Mouse (Mus musculus): ENCODE data around the gene Tmod1. TPM values are rescaled to one million over a fixed set of nuclear protein-coding genes. Genes with fewer than 3 reads are reported as not detected.

The Tmod1 gene
- polyA plus RNA-seq, 1 experiment from 2014 or later, result 28.6 TPM

- no peaks in the 10 kb centered on the region for H3K27me3 ChIP-seq (replicated peaks; ENCODE audit: control insufficient read depth, insufficient read depth, low read length)
- no peak overlapping the region for H3K4me2 ChIP-seq
- no peak overlapping the region for H3K9ac ChIP-seq (ENCODE audit: low read depth, low read length)
- ATAC-seq (replicated peaks; ENCODE audit: low FRiP score) (no peak), DNase-seq (ENCODE audit: low spot score) (no peak)
- 74% methylated on average over 3 of the region's 3 CpGs for WGBS
- no peak overlapping the region for H3K27ac ChIP-seq (ENCODE audit: low read depth, low read length)
- H3K9me3 ChIP-seq (ENCODE audit: control insufficient read depth, low read length), result no peaks in the 10 kb centered on the region
- H3K4me3 ChIP-seq (ENCODE audit: low read depth, low read length), result no peak overlapping the region
- H3K36me3 ChIP-seq (ENCODE audit: control insufficient read depth, insufficient read depth, low read length), result peaks cover 59% of the 10 kb centered on the region
- no peaks in the 10 kb centered on the region for H3K4me1 ChIP-seq (replicated peaks; ENCODE audit: control insufficient read depth, insufficient read depth, low read length)
Measured at GRCm38 (mm10) chr4:46120767-46121166, 82.0 kb downstream of the Tmod1 start.

- DNase-seq (ENCODE audit: low spot score) (no peak), ATAC-seq (replicated peaks; ENCODE audit: low FRiP score) (no peak)
- no peak overlapping the region for H3K4me2 ChIP-seq
- WGBS, result 98% methylated on average over 6 of the region's 6 CpGs
- H3K36me3 ChIP-seq (ENCODE audit: control insufficient read depth, insufficient read depth, low read length), result peaks cover 45% of the 10 kb centered on the region
- H3K27me3 ChIP-seq (replicated peaks; ENCODE audit: control insufficient read depth, insufficient read depth, low read length), result no peaks in the 10 kb centered on the region
- H3K27ac ChIP-seq (ENCODE audit: low read depth, low read length), result no peak overlapping the region
- no peak overlapping the region for H3K9ac ChIP-seq (ENCODE audit: low read depth, low read length)
- no peak overlapping the region for H3K4me3 ChIP-seq (ENCODE audit: low read depth, low read length)
- H3K4me1 ChIP-seq (replicated peaks; ENCODE audit: control insufficient read depth, insufficient read depth, low read length), result no peaks in the 10 kb centered on the region
- no peaks in the 10 kb centered on the region for H3K9me3 ChIP-seq (ENCODE audit: control insufficient read depth, low read length)
Measured at GRCm38 (mm10) chr4:46123358-46123757, 84.6 kb downstream of the Tmod1 start.

GRCm38 (mm10) chr4:46126541-46126940, 87.8 kb downstream of the Tmod1 start:
- 52% methylated on average over 2 of the region's 2 CpGs for WGBS
- Histone ChIP-seq H3K9me3 (ENCODE audit: control insufficient read depth, low read length) (no peaks in the 10 kb centered on the region), H3K4me1 (replicated peaks; ENCODE audit: control insufficient read depth, insufficient read depth, low read length) (no peaks in the 10 kb centered on the region), H3K4me3 (ENCODE audit: low read depth, low read length) (no peak overlapping the region), H3K9ac (ENCODE audit: low read depth, low read length) (no peak overlapping the region), H3K27me3 (replicated peaks; ENCODE audit: control insufficient read depth, insufficient read depth, low read length) (no peaks in the 10 kb centered on the region), H3K4me2 (no peak overlapping the region), H3K36me3 (ENCODE audit: control insufficient read depth, insufficient read depth, low read length) (peaks cover 40% of the 10 kb centered on the region), H3K27ac (ENCODE audit: low read depth, low read length) (no peak overlapping the region)
- DNase-seq (ENCODE audit: low spot score) (peak; percentile 55), ATAC-seq (replicated peaks; ENCODE audit: low FRiP score) (no peak)

GRCm38 (mm10) chr4:46129311-46130004, 90.7 kb downstream of the Tmod1 start:
- Histone ChIP-seq H3K27ac (ENCODE audit: low read depth, low read length) (no peak overlapping the region), H3K4me1 (replicated peaks; ENCODE audit: control insufficient read depth, insufficient read depth, low read length) (no peaks in the 10 kb centered on the region), H3K9ac (ENCODE audit: low read depth, low read length) (no peak overlapping the region), H3K27me3 (replicated peaks; ENCODE audit: control insufficient read depth, insufficient read depth, low read length) (no peaks in the 10 kb centered on the region), H3K36me3 (ENCODE audit: control insufficient read depth, insufficient read depth, low read length) (peaks cover 44% of the 10 kb centered on the region), H3K4me2 (no peak overlapping the region), H3K9me3 (ENCODE audit: control insufficient read depth, low read length) (no peaks in the 10 kb centered on the region), H3K4me3 (ENCODE audit: low read depth, low read length) (no peak overlapping the region)
- no peak for DNase-seq (ENCODE audit: low spot score)
- ATAC-seq (replicated peaks; ENCODE audit: low FRiP score), result no peak
- WGBS, result 92% methylated on average over 8 of the region's 8 CpGs

- Histone ChIP-seq H3K4me1 (replicated peaks; ENCODE audit: control insufficient read depth, insufficient read depth, low read length) (no peaks in the 10 kb centered on the region), H3K27ac (ENCODE audit: low read depth, low read length) (no peak overlapping the region)
Measured at GRCm38 (mm10) chr4:46130221-46130620, 91.5 kb downstream of the Tmod1 start.

GRCm38 (mm10) chr4:46131791-46132190, 93.1 kb downstream of the Tmod1 start:
- Histone ChIP-seq H3K9me3 (ENCODE audit: control insufficient read depth, low read length) (no peaks in the 10 kb centered on the region), H3K4me1 (replicated peaks; ENCODE audit: control insufficient read depth, insufficient read depth, low read length) (no peaks in the 10 kb centered on the region; the same call in 1 of the 2 replicates), H3K27ac (ENCODE audit: low read depth, low read length) (no peak overlapping the region), H3K36me3 (ENCODE audit: control insufficient read depth, insufficient read depth, low read length) (peaks cover 31% of the 10 kb centered on the region), H3K4me3 (ENCODE audit: low read depth, low read length) (no peak overlapping the region), H3K4me2 (no peak overlapping the region), H3K9ac (ENCODE audit: low read depth, low read length) (no peak overlapping the region), H3K27me3 (replicated peaks; ENCODE audit: control insufficient read depth, insufficient read depth, low read length) (no peaks in the 10 kb centered on the region)
- DNase-seq (ENCODE audit: low spot score), result no peak
- WGBS, result 88% methylated on average over 6 of the region's 6 CpGs
- ATAC-seq (replicated peaks; ENCODE audit: low FRiP score), result no peak

More at GRCm38 (mm10) chr4:46130221-46130620, 91.5 kb downstream of the Tmod1 start:
- DNase-seq (ENCODE audit: low spot score), result no peak
- 68% methylated on average over 3 of the region's 3 CpGs for WGBS
- Histone ChIP-seq H3K9me3 (ENCODE audit: control insufficient read depth, low read length) (no peaks in the 10 kb centered on the region), H3K4me3 (ENCODE audit: low read depth, low read length) (no peak overlapping the region), H3K4me2 (no peak overlapping the region), H3K9ac (ENCODE audit: low read depth, low read length) (no peak overlapping the region), H3K27me3 (replicated peaks; ENCODE audit: control insufficient read depth, insufficient read depth, low read length) (no peaks in the 10 kb centered on the region), H3K36me3 (ENCODE audit: control insufficient read depth, insufficient read depth, low read length) (peaks cover 40% of the 10 kb centered on the region)
- ATAC-seq (replicated peaks; ENCODE audit: low FRiP score), result no peak

- H3K4me2 ChIP-seq, result peak overlapping the region; percentile 78
- H3K27ac ChIP-seq (ENCODE audit: low read depth, low read length), result peak overlapping the region; percentile 93
- no peaks in the 10 kb centered on the region for H3K9me3 ChIP-seq (ENCODE audit: control insufficient read depth, low read length)
- H3K9ac ChIP-seq (ENCODE audit: low read depth, low read length), result peak overlapping the region; percentile 88
- no peaks in the 10 kb centered on the region for H3K27me3 ChIP-seq (replicated peaks; ENCODE audit: control insufficient read depth, insufficient read depth, low read length)
- DNase-seq (ENCODE audit: low spot score), result no peak
- H3K4me1 ChIP-seq (replicated peaks; ENCODE audit: control insufficient read depth, insufficient read depth, low read length), result peaks cover 17% of the 10 kb centered on the region
- peak overlapping the region; percentile 88 for H3K4me3 ChIP-seq (ENCODE audit: low read depth, low read length)
- peak; percentile 64 for ATAC-seq (replicated peaks; ENCODE audit: low FRiP score)
- 7% methylated on average over 17 of the region's 17 CpGs for WGBS
- H3K36me3 ChIP-seq (ENCODE audit: control insufficient read depth, insufficient read depth, low read length), result peaks cover 14% of the 10 kb centered on the region; the same call in 1 of the 2 replicates
Measured at GRCm38 (mm10) chr4:46137629-46138286, 99.0 kb downstream of the Tmod1 start.

- H3K4me1 ChIP-seq (replicated peaks; ENCODE audit: control insufficient read depth, insufficient read depth, low read length), result peaks cover 17% of the 10 kb centered on the region
Measured at GRCm38 (mm10) chr4:46138287-46139222, 99.8 kb downstream of the Tmod1 start, which contains the start of the genes Ncbp1 and Tstd2. TSS of gene Ncbp1 (plus strand) at chr4:46138613. TSS of gene Tstd2 (minus strand) at chr4:46138694.

More at GRCm38 (mm10) chr4:46138287-46139222, 99.8 kb downstream of the Tmod1 start, which contains the start of the genes Ncbp1 and Tstd2:
- H3K4me3 ChIP-seq (ENCODE audit: low read depth, low read length), result peak within 1 kb of the TSS; percentile 88
- peaks cover 7% of the 10 kb centered on the region; the same call in 1 of the 2 replicates for H3K36me3 ChIP-seq (ENCODE audit: control insufficient read depth, insufficient read depth, low read length)
- H3K27ac ChIP-seq (ENCODE audit: low read depth, low read length), result peak within 1 kb of the TSS; percentile 93
- H3K27me3 ChIP-seq (replicated peaks; ENCODE audit: control insufficient read depth, insufficient read depth, low read length), result no peaks in the 10 kb centered on the region
- WGBS, result under 1% methylated on average over 89 of the region's 90 CpGs
- ATAC-seq (replicated peaks; ENCODE audit: low FRiP score) (peak; percentile 84), DNase-seq (ENCODE audit: low spot score) (peak; percentile 95)
- peak within 1 kb of the TSS; percentile 78 for H3K4me2 ChIP-seq
- peak within 1 kb of the TSS; percentile 88 for H3K9ac ChIP-seq (ENCODE audit: low read depth, low read length)
- H3K9me3 ChIP-seq (ENCODE audit: control insufficient read depth, low read length), result no peaks in the 10 kb centered on the region

Measured in liver, embryonic 11.5 days (tissue).